Mouse (Mus musculus): ENCODE measurements around the gene Cyp4f39. TPM values are rescaled to one million over a fixed set of nuclear protein-coding genes. Genes with fewer than 3 reads are reported as not detected.
"Not testable (repeated sequence)": the region's sequence is repeated elsewhere in the genome, so short reads cannot be mapped to it uniquely, and the experiment has no call there.

Gene Cyp4f39
- polyA plus RNA-seq, 1 experiment from 2014 or later = 0.37 TPM

GRCm38 (mm10) chr17:32479554-32480506 lies 27.3 kb downstream of the Cyp4f39 start:
- Histone ChIP-seq H3K4me3 (ENCODE audit: low read length) (no peak overlapping the region), H3K27ac (ENCODE audit: low read length) (no peak overlapping the region), H3K4me2 (ENCODE audit: low read depth, low read length) (no peak overlapping the region), H3K4me1 (ENCODE audit: control insufficient read depth, insufficient read depth, low read length) (no peaks in the 10 kb centered on the region), H3K9me3 (ENCODE audit: control insufficient read depth, low read length) (no peaks in the 10 kb centered on the region), H3K9ac (ENCODE audit: low read depth, low read length) (no peak overlapping the region), H3K27me3 (replicated peaks; ENCODE audit: control insufficient read depth, insufficient read depth, low read length) (no peaks in the 10 kb centered on the region), H3K36me3 (ENCODE audit: control insufficient read depth, insufficient read depth, low read length) (no peaks in the 10 kb centered on the region)
- no peak for ATAC-seq
- WGBS = 11% methylated on average over 8 of the region's 8 CpGs

- Histone ChIP-seq H3K27ac (ENCODE audit: low read length) (no peak overlapping the region), H3K4me1 (ENCODE audit: control insufficient read depth, insufficient read depth, low read length) (no peaks in the 10 kb centered on the region), H3K4me3 (ENCODE audit: low read length) (no peak overlapping the region), H3K27me3 (replicated peaks; ENCODE audit: control insufficient read depth, insufficient read depth, low read length) (peaks cover 3% of the 10 kb centered on the region; the same call in 1 of the 2 replicates), H3K9ac (ENCODE audit: low read depth, low read length) (no peak overlapping the region), H3K4me2 (ENCODE audit: low read depth, low read length) (no peak overlapping the region), H3K9me3 (ENCODE audit: control insufficient read depth, low read length) (no peaks in the 10 kb centered on the region), H3K36me3 (ENCODE audit: control insufficient read depth, insufficient read depth, low read length) (no peaks in the 10 kb centered on the region)
- no peak for ATAC-seq
- WGBS = 80% methylated on average over 14 of the region's 14 CpGs
Measured at GRCm38 (mm10) chr17:32481766-32482165, 29.2 kb downstream of the Cyp4f39 start.

- Histone ChIP-seq H3K4me2 (ENCODE audit: low read depth, low read length) (peak overlapping the region; percentile 37), H3K9me3 (ENCODE audit: control insufficient read depth, low read length) (no peaks in the 10 kb centered on the region), H3K4me3 (ENCODE audit: low read length) (peak overlapping the region; percentile 14; the same call in 1 of the 2 replicates), H3K36me3 (ENCODE audit: control insufficient read depth, insufficient read depth, low read length) (no peaks in the 10 kb centered on the region), H3K9ac (ENCODE audit: low read depth, low read length) (0 out of 2 replicates have a peak overlapping the region, but pooled peaks have one; percentile 15), H3K27ac (ENCODE audit: low read length) (no peak overlapping the region), H3K4me1 (ENCODE audit: control insufficient read depth, insufficient read depth, low read length) (no peaks in the 10 kb centered on the region), H3K27me3 (replicated peaks; ENCODE audit: control insufficient read depth, insufficient read depth, low read length) (peaks cover 3% of the 10 kb centered on the region; the same call in 1 of the 2 replicates)
- ATAC-seq = peak; percentile 93
- 13% methylated on average over 18 of the region's 18 CpGs for WGBS
Measured at GRCm38 (mm10) chr17:32483200-32483599, 30.7 kb downstream of the Cyp4f39 start.

GRCm38 (mm10) chr17:32492349-32492980 lies 39.9 kb downstream of the Cyp4f39 start:
- peak overlapping the region; percentile 43 for H3K4me3 ChIP-seq (ENCODE audit: low read length)
- 0 out of 2 replicates have a peak, but pooled peaks cover 3% of the 10 kb centered on the region for H3K27me3 ChIP-seq (replicated peaks; ENCODE audit: control insufficient read depth, insufficient read depth, low read length)
- no peaks in the 10 kb centered on the region; the same call in 1 of the 2 replicates for H3K9me3 ChIP-seq (ENCODE audit: control insufficient read depth, low read length)
- peak overlapping the region; percentile 62 for H3K9ac ChIP-seq (ENCODE audit: low read depth, low read length)
- H3K36me3 ChIP-seq (ENCODE audit: control insufficient read depth, insufficient read depth, low read length) = no peaks in the 10 kb centered on the region
- H3K27ac ChIP-seq (ENCODE audit: low read length) = no peak overlapping the region
- peak overlapping the region; percentile 66 for H3K4me2 ChIP-seq (ENCODE audit: low read depth, low read length)
- ATAC-seq = peak; percentile 92
- no peaks in the 10 kb centered on the region for H3K4me1 ChIP-seq (ENCODE audit: control insufficient read depth, insufficient read depth, low read length)
- WGBS = 12% methylated on average over 30 of the region's 30 CpGs

GRCm38 (mm10) chr17:32494601-32495000 lies 42.1 kb downstream of the Cyp4f39 start:
- no peak overlapping the region for H3K4me2 ChIP-seq (ENCODE audit: low read depth, low read length)
- H3K27me3 ChIP-seq (replicated peaks; ENCODE audit: control insufficient read depth, insufficient read depth, low read length) = 0 out of 2 replicates have a peak, but pooled peaks cover 3% of the 10 kb centered on the region
- no peak overlapping the region for H3K4me3 ChIP-seq (ENCODE audit: low read length)
- 62% methylated on average over 1 of the region's 1 CpGs for WGBS
- H3K27ac ChIP-seq (ENCODE audit: low read length) = no peak overlapping the region
- H3K9ac ChIP-seq (ENCODE audit: low read depth, low read length) = no peak overlapping the region
- ATAC-seq = peak; percentile 30; the same call in 1 of the 2 replicates
- H3K36me3 ChIP-seq (ENCODE audit: control insufficient read depth, insufficient read depth, low read length) = no peaks in the 10 kb centered on the region
- H3K4me1 ChIP-seq (ENCODE audit: control insufficient read depth, insufficient read depth, low read length) = no peaks in the 10 kb centered on the region
- no peaks in the 10 kb centered on the region; the same call in 1 of the 2 replicates for H3K9me3 ChIP-seq (ENCODE audit: control insufficient read depth, low read length)

- H3K36me3 ChIP-seq (ENCODE audit: control insufficient read depth, insufficient read depth, low read length); H3K9me3 ChIP-seq (ENCODE audit: control insufficient read depth, low read length); H3K4me3 ChIP-seq (ENCODE audit: low read length); H3K27me3 ChIP-seq (replicated peaks; ENCODE audit: control insufficient read depth, insufficient read depth, low read length); H3K4me2 ChIP-seq (ENCODE audit: low read depth, low read length); H3K9ac ChIP-seq (ENCODE audit: low read depth, low read length); H3K4me1 ChIP-seq (ENCODE audit: control insufficient read depth, insufficient read depth, low read length); H3K27ac ChIP-seq (ENCODE audit: low read length); ATAC-seq: not testable (repeated sequence)
- WGBS = 87% methylated on average over 4 of the region's 4 CpGs
Measured at GRCm38 (mm10) chr17:32500511-32500910, 48.0 kb downstream of the Cyp4f39 start.

- Histone ChIP-seq H3K4me2 (ENCODE audit: low read depth, low read length) (no peak overlapping the region), H3K9ac (ENCODE audit: low read depth, low read length) (no peak overlapping the region), H3K4me1 (ENCODE audit: control insufficient read depth, insufficient read depth, low read length) (peaks cover 3% of the 10 kb centered on the region; the same call in 1 of the 2 replicates), H3K36me3 (ENCODE audit: control insufficient read depth, insufficient read depth, low read length) (no peaks in the 10 kb centered on the region), H3K27me3 (replicated peaks; ENCODE audit: control insufficient read depth, insufficient read depth, low read length) (no peaks in the 10 kb centered on the region), H3K27ac (ENCODE audit: low read length) (no peak overlapping the region), H3K4me3 (ENCODE audit: low read length) (no peak overlapping the region), H3K9me3 (ENCODE audit: control insufficient read depth, low read length) (no peaks in the 10 kb centered on the region)
- 65% methylated on average over 3 of the region's 3 CpGs for WGBS
- ATAC-seq = no peak
Measured at GRCm38 (mm10) chr17:32501051-32501450, 48.5 kb downstream of the Cyp4f39 start.

- H3K9me3 ChIP-seq (ENCODE audit: control insufficient read depth, low read length) = no peaks in the 10 kb centered on the region
- no peaks in the 10 kb centered on the region for H3K27me3 ChIP-seq (replicated peaks; ENCODE audit: control insufficient read depth, insufficient read depth, low read length)
- no peaks in the 10 kb centered on the region for H3K36me3 ChIP-seq (ENCODE audit: control insufficient read depth, insufficient read depth, low read length)
- no peak overlapping the region for H3K27ac ChIP-seq (ENCODE audit: low read length)
- H3K4me3 ChIP-seq (ENCODE audit: low read length) = no peak overlapping the region
- peaks cover 8% of the 10 kb centered on the region; the same call in 1 of the 2 replicates for H3K4me1 ChIP-seq (ENCODE audit: control insufficient read depth, insufficient read depth, low read length)
- no peak for ATAC-seq
- H3K9ac ChIP-seq (ENCODE audit: low read depth, low read length) = no peak overlapping the region
- WGBS = 69% methylated on average over 2 of the region's 2 CpGs
- no peak overlapping the region for H3K4me2 ChIP-seq (ENCODE audit: low read depth, low read length)
Measured at GRCm38 (mm10) chr17:32503111-32503510, 50.6 kb downstream of the Cyp4f39 start.
